18 mouse cellular contexts compared by ENCODE assay signal in the genomic region with DNA sequence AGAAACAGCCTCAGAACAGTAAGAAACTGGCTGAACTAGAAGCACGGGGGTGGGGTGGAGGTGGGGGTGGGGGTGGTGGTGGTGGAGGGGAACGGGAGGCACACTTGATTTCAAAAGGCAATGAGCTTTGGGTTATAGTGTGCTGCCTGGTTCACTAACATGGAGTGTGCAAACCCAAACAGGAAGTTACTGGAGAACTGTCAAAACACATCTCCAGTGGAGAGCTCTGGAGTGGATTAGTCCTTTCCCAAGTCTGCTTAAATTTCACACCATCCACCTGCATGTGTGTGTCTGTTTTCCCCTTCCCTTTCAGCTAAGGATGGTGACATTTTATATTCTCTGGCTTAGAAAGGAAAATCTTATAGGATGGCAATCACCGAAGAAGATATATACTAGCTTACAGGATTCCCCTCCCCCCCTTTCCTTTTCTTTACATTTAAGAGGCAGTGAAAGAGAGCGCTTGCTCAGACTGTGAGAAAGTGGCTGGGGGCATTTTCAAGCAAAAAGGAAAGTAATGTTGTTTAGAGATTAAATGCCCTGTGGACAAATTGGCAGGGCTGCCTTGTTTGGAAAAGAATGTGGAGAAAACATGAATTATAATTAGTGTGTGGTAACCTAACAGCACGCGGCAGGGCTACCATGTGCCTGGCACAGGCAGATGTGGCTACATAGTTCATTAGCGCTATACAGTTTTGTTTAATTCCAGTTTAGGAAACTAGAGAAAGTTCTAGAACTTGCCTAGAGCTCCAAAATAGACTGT.
DNase-seq lines count a peak whose midpoint lies in the region; ATAC-seq and TF ChIP-seq lines count a peak whose summit lies in the region.
"Had no signal": no experiment of that assay in that cellular context is flagged by ENCODE, and none has a peak within 500 bp of the region (broad histone marks: within the 10 kb centered on the region; RNA-seq: fewer than 3 reads in every experiment).

No protein-coding gene starts in this region.

- H3K9ac ChIP-seq in embryonic facial prominence, embryonic 14.5 days (ENCODE audit: low read depth, low read length) = no peak overlapping the region
- H3K9ac ChIP-seq: hindbrain, embryonic 12.5 days; midbrain, embryonic 13.5 days had no signal

- DNase-seq in embryo, embryonic 11 days = peak; percentile 25
- DNase-seq in embryo, embryonic 10 days (ENCODE audit: low spot score) = no peak
- DNase-seq in thymus, adult 2 months = no peak
- DNase-seq in thymus, postnatal 10 days (ENCODE audit: low spot score in 2 of 2) = no peak
- DNase-seq in embryonic facial prominence, embryonic 14.5 days (ENCODE audit: low spot score) = no peak
- no peak for DNase-seq in neural tube, embryonic 10.5 days (ENCODE audit: extremely low spot score, low spot score)
- DNase-seq in Muller cell, postnatal 12 days (ENCODE audit: inconsistent ontology term) = no peak
- DNase-seq: cerebellum, adult 11-12 months; gastrocnemius, postnatal 14 days; lung, adult 18-20 months; lung, postnatal 4 days; retina, postnatal 1 day had no signal

- H3K27ac ChIP-seq in thymus, adult 2 months (ENCODE audit: control insufficient read depth, insufficient read depth, low read length) = peak overlapping the region; percentile 60; the same call in 1 of the 2 replicates
- no peak overlapping the region for H3K27ac ChIP-seq in embryonic facial prominence, embryonic 14.5 days (replicated peaks; ENCODE audit: low read depth, low read length)
- H3K27ac ChIP-seq: hindbrain, embryonic 12.5 days; midbrain, embryonic 13.5 days had no signal

- WGBS in thymus, adult 2 months = 75% methylated on average over 7 of the region's 7 CpGs
- WGBS in embryonic facial prominence, embryonic 14.5 days = 50% methylated on average over 7 of the region's 7 CpGs

- no peak for TF ChIP-seq POLR2A in thymus, adult 2 months (IDR thresholded peaks at IDR 0.05; ENCODE audit: control insufficient read depth, extremely low read depth, insufficient read depth, low read length, poor library complexity)

- TF ChIP-seq CTCF in thymus, adult 2 months (IDR thresholded peaks at IDR 0.05; ENCODE audit: borderline replicate concordance, control insufficient read depth, extremely low read depth, insufficient read depth, low read length, poor library complexity) = no peak

- peaks cover 2% of the 10 kb centered on the region for H3K4me1 ChIP-seq in thymus, adult 2 months (replicated peaks; ENCODE audit: control insufficient read depth, insufficient read depth, low read length)
- peaks cover 21% of the 10 kb centered on the region for H3K4me1 ChIP-seq in embryonic facial prominence, embryonic 14.5 days (ENCODE audit: control insufficient read depth, insufficient read depth, low read length)
- H3K4me1 ChIP-seq: midbrain, embryonic 13.5 days had no signal

- no peaks in the 10 kb centered on the region for H3K9me3 ChIP-seq in embryonic facial prominence, embryonic 14.5 days (ENCODE audit: control insufficient read depth, low read length)
- H3K9me3 ChIP-seq: hindbrain, embryonic 12.5 days; midbrain, embryonic 13.5 days had no signal

- H3K4me3 ChIP-seq in thymus, adult 2 months (ENCODE audit: control insufficient read depth, insufficient read depth, low read length) = no peak overlapping the region
- H3K4me3 ChIP-seq in embryonic facial prominence, embryonic 14.5 days (ENCODE audit: low read depth, low read length) = no peak overlapping the region
- H3K4me3 ChIP-seq: hindbrain, embryonic 12.5 days; midbrain, embryonic 13.5 days; myocyte had no signal

- no peak overlapping the region for H3K4me2 ChIP-seq in embryonic facial prominence, embryonic 14.5 days (ENCODE audit: low read depth, low read length)
- H3K4me2 ChIP-seq: hindbrain, embryonic 12.5 days; midbrain, embryonic 13.5 days had no signal

- H3K36me3 ChIP-seq in thymus, adult 2 months (ENCODE audit: control insufficient read depth, insufficient read depth, low read length) = no peaks in the 10 kb centered on the region
- no peaks in the 10 kb centered on the region for H3K36me3 ChIP-seq in embryonic facial prominence, embryonic 14.5 days (ENCODE audit: control insufficient read depth, insufficient read depth, low read length)
- H3K36me3 ChIP-seq: hindbrain, embryonic 12.5 days; midbrain, embryonic 13.5 days had no signal

- ATAC-seq in embryonic facial prominence, embryonic 14.5 days (ENCODE audit: low read depth) = peak; percentile 70; the same call in 1 of the 2 replicates
- 0 out of 2 replicates have a peak, but pooled peaks have one; percentile 34 for ATAC-seq in megakaryocyte progenitor cell, adult 5-6 weeks (replicated peaks; ENCODE audit: poor library complexity)
- ATAC-seq: activated CD4-positive, CD25-positive, alpha-beta regulatory T cell, adult 4 months; inflammation-experienced regulatory T-cells, adult 6 months; midbrain, embryonic 13.5 days had no signal

- no peaks in the 10 kb centered on the region for H3K27me3 ChIP-seq in thymus, adult 2 months (ENCODE audit: control insufficient read depth, insufficient read depth, low read length)
- H3K27me3 ChIP-seq in embryonic facial prominence, embryonic 14.5 days (replicated peaks; ENCODE audit: control insufficient read depth, insufficient read depth, low read length) = no peaks in the 10 kb centered on the region; the same call in 1 of the 2 replicates
- H3K27me3 ChIP-seq: hindbrain, embryonic 12.5 days; midbrain, embryonic 13.5 days had no signal
